Mouse (Mus musculus) duodenum, adult 2 months (tissue): ENCODE results near the gene Ibsp. TPM values are rescaled to one million over a fixed set of nuclear protein-coding genes. Genes with fewer than 3 reads are reported as not detected.

Experiments used
- polyA plus RNA-seq: library from polyadenylated mRNA; depleted of rRNA; stranded (reverse); fragments of >200 nt; gene quantifications from 2 replicates; pipeline ENCODE4 v1.2.3, GENCODE M21; 2012; ENCODE audit warnings: low replicate concordance; rRNA removed

Gene Ibsp
- polyA plus RNA-seq: not detected in 2 replicates

DNA sequence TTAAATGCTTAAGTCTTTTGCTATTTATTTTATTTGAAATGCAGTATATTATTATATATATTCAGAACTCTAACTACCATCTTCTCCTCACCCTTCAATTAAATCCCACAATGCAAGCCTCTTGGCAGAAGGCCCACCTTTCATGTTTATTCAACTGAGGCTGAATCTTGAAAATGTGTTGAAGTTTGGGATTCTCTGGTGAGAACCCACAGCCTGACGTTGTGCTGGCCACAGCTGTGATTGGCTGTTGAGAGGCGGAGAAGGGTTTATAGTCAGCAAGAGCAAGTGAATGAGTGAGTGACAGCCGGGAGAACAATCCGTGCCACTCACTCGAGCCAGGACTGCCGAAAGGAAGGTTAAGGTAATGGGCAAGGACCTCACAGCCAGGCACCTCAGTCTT, at the start of gene Ibsp:
Gene Ibsp (plus strand): TSS at position 178 of the 400 bp plus-strand sequence.

GRCm38 (mm10) chr5:104325029-104325428, 26.1 kb downstream of the Ibsp start, which contains the start of gene Mepe:
TSS of gene Mepe (plus strand) at chr5:104325329.

Other genes with a start within 250 kb of the Ibsp start
- not detected in 2 replicates for gene Gm17660, start 221.6 kb upstream of the Ibsp start, polyA plus RNA-seq
- gene Sparcl1, start 185.4 kb upstream of the Ibsp start, polyA plus RNA-seq: 15.4 and 38.8 TPM in 2 replicates
- not detected in 2 replicates for gene Dspp, start 128.5 kb upstream of the Ibsp start, polyA plus RNA-seq
- 0.04 and 0.05 TPM in 2 replicates for gene Dmp1, start 96.6 kb upstream of the Ibsp start, polyA plus RNA-seq
- not detected in 2 replicates for gene Mepe, start 26.2 kb downstream of the Ibsp start, polyA plus RNA-seq
- gene Spp1, start 135.9 kb downstream of the Ibsp start, polyA plus RNA-seq: 0.15 and 4.0 TPM in 2 replicates
- gene Pkd2, start 160.3 kb downstream of the Ibsp start, polyA plus RNA-seq: 5.1 and 6.7 TPM in 2 replicates
- gene BC005561, start 209.2 kb downstream of the Ibsp start, polyA plus RNA-seq: 0.53 and 0.69 TPM in 2 replicates